Mouse (Mus musculus): Measurements from ENCODE around the gene Pald1.

Gene Pald1

DNA sequence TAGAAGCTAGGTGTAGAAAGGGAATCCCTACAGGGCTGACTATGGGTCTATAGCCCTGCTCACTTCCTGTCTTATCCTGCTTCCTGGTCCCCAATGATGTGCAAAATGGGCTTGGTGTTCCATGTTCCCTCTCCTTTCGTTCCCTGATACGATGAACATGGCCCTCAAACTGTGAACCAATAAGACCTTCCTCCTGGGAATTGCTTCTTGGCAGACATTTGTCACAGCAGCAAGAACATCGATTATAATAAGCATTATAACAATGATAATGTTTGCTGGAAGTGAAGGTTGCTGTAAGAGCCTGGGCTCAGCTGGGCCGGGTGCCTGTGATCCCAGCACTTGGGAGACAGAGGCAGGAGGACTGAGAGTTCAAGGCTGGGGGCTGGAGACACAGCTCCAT is 99.0 kb downstream of the Pald1 start:
- DNase-seq (ENCODE audit: low read depth, low spot score) = no peak

DNA sequence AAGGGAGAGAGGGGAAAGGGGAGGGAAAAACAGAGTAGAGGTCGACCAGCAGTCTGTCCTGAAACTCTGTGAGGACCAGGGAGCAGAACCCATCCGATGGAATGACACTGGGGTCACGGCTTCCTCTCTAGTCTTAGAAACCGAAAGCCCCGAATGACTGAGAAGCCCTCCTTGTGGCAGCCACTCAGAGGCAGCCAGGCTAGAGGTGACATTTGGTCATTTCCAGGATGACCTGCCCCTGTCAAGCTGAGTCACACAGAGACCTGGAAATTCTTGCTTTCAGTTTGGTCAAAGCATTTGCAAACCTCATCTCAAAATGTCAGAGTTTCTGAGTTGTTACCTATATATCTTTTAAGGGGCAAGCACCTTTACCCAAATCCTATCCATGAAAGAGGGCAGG is 102.2 kb downstream of the Pald1 start:
- no peak for DNase-seq (ENCODE audit: low read depth, low spot score)

DNA sequence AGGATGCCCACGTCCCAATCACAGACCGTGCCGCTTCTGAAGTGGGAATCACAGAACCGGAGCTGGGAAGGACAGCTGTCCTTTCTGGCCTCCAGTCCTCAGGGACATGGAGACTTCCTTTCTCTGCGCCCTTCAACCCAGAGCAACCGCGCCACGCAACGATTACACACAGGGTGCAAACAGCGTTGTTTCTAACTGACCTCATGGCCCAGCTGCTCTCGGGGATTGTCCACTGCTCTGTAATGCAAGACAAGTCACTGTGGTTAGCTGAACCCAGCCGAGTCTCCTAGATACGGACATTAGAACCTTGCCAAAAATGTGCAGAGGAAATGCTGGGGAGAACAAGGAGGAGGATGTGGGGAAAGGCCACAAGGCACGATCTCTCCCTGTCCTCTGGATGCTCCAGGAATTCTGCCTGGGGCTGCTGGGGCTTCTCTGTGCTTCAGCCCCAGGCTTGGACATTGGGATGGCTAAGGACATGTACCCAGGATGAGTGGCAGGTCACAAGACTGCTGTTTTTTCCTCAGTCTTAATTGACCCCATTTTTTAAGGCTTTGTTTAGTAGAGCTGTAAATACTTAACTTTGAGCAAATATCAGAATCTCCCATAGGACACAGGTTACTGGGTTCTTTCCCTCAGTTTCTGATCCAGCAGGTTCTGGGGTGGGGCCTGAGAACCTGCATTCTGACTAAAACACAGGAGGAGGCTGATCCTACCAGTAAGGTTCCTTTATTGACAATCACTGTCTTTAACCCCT is 105.2 kb downstream of the Pald1 start:
- DNase-seq (ENCODE audit: low read depth, low spot score) = no peak

DNA sequence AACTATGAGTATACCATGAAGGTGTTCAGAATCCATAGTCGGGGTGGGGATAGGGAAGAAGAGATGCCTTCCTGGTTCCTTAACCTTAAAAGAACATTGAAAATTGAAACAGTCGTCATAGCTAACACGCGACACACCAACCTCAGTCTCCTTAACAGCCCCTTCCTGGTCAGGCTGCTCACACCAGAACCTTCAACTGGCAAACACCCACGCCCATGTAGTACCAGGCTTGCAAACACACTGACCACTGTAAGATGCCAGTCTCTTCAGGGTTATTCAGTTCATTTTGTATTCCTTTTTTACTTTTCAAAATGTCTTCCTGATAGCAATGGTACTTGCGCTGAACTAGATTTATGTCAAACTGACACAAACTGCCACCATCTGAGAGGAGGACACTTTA is 106.3 kb downstream of the Pald1 start:
- no peak for DNase-seq (ENCODE audit: low read depth, low spot score)

DNA sequence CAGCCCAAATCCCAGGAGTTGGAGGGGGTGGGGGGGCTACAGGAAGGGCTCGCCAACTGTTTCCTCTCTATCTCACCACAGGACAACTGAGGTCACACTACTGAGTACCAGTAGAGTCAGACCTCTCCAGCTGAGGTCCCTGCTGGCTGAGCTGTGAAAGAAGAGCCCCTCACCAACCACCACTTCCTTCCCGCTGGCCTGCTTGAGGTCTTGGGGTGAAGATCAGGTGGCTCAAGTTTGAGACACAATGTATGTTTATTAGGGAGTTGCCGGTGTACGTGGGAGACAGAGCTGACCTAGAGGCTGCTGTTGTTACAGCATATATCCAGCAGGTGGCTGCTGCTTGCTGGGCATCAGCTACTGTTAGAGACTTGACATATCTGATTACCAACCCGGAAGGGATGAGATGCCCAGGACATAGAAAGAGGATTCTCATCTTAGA is 107.6 kb downstream of the Pald1 start:
- peak; percentile 49 for DNase-seq (ENCODE audit: low read depth, low spot score)

DNA sequence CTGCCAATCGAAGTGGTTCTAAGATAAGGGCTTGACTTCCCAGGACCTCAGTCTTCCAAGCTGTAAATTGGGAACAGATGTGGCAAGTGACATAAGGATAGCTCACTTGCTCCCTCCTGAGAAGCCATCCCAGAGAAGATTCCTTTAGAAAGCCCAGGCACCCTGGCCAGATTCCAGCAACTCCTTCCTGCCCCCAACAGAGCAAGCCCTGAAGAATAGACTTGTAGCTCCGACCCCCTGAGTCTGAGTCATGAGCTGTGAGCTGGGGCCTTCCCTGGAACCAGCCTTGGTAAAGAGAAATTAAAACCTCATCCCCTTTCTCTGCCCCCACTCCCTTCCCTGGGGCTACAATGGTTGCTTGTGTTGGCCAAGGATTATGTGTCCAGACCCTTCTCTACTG is 108.8 kb downstream of the Pald1 start:
- no peak for DNase-seq (ENCODE audit: low read depth, low spot score)

DNA sequence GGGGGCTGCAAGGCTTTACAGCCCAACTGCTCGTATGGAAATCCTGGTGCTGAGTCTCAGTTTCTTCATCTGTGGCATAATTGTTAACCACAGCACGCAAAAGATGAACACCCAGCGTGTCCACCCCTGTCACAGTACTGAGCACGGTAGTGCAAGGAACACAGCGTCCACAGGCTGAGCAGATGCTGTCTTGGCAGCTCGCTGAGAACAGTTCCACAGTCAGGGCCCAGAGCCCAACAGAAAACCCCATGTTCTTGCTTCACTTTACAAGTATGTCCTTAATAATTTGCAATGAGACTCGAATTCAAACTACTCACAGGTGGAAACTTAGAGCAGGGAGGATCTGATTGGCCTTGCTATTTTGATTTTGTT is 109.5 kb downstream of the Pald1 start:
- DNase-seq (ENCODE audit: low read depth, low spot score) = no peak

DNA sequence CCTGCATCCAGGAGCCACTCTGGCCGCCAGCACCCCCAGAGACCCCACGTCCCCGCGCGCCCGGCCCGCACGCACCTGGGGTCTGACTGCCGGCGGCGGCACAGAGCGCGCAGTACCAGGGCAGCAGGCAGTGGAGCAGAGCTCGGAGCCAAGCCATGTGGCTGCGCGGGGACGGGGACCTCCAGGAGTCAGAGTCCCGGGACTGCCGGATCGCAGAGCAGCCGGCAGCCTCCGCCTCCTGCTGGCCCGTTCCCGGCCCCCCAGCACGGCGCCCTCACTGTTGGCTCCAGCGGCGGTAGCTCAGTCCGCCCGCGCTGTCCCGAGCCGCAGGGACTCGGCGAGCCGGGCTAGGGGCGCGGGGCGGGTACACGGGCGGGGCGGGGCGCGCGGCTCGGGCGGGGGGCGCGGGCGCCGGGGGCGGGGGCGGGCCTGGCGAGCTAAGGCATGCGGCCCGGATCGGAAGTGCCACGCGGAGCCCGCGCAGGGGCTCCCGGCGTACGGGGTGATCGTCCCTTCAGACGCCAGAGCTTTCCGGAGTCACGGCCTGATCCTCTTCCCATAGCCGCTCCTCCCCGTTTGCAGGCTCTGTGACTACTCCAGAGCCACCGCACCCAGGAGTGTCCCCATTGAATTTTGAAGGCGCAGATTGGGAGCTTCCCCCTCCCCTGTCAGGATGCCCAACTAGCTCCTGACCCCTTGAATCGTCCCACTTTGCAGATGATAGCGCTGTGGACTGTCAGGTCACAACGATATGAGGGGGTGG is 110.1 kb downstream of the Pald1 start, which contains the start of gene Adamts14:
TSS of gene Adamts14 (minus strand) at position 358 of the 763 bp plus-strand sequence.
- no peak for DNase-seq (ENCODE audit: low read depth, low spot score)

DNA sequence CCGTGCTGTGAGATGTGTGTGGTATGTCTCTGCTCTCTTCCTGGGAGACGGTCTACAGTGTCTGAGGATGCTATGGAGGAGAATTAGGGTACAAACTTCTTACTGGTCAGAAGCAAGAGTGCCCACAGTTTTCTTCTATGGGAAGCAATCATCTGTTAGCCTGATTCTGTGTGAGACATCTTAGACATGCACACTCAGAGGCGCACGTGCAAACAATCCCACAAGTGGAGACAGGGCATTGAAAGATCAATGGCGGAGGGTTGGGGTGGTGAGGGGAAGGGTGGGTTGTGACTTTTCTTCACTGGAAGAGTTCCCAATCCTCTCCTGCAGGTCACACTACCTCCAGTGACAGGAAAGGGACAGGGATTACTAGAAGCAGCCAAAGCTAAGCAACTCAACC is 110.7 kb downstream of the Pald1 start:
- DNase-seq (ENCODE audit: low read depth, low spot score) = no peak

DNA sequence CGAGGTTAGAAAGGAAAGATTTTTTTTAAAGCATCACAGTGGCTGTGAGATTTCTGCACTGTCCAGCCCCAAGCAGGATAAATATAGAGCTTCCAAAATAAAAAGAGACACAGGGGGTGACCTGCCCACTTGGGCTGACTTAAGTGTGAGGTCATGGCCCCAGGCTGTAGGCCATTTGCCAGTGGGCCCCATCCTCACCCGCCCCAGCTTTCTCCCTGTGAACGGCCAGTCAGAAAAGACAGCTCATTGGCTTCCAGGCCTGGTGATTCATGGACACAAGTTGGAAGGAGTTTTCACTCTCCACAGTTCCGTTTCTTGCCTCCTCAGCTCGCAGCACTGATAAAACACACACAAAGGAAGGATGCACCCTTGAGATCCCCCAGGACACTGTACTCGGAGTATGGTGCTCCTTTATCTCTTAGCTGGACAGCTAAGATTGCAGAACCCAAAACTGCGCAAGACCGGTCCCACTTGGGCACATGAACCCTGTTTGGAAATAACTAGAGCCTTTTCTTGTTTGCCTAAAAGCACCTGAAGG is 111.2 kb downstream of the Pald1 start:
- DNase-seq (ENCODE audit: low read depth, low spot score) = no peak
